In genomic region chr13:110048767-110049434, GRCm38 (mm10) we compare ENCODE assay signal across 21 mouse cellular contexts.
DNase-seq lines count a peak whose midpoint lies in the region; TF ChIP-seq lines count a peak whose summit lies in the region.
"Had no signal": no experiment of that assay in that cellular context is flagged by ENCODE, and none has a peak within 500 bp of the region (broad histone marks: within the 10 kb centered on the region; RNA-seq: fewer than 3 reads in every experiment).

No protein-coding gene starts in this region.

- no peaks in the 10 kb centered on the region for H3K79me2 ChIP-seq in MEL (ENCODE audit: control insufficient read depth, insufficient read depth, low read length, poor library complexity)

- peak; percentile 3 for DNase-seq in thymus, adult 2 months
- DNase-seq in thymus, adult 18-20 months: no peak
- peak; percentile 44 for DNase-seq in MEL (ENCODE audit: low read depth, low spot score)
- DNase-seq in naive thymus-derived CD4-positive, alpha-beta T cell, adult 2 months (ENCODE audit: low read depth): peak; percentile 32
- DNase-seq in adrenal gland, adult 18-20 months (ENCODE audit: low spot score in 2 of 2): no peak
- DNase-seq in adrenal gland, adult 2 months: no peak
- no peak for DNase-seq in kidney, postnatal 10 days
- DNase-seq: adrenal gland, postnatal 10 days; cerebellum, adult 11-12 months; cerebellum, postnatal 36 days; kidney, adult 11 months; kidney, postnatal 25 days; liver, embryonic 13.5 days; midbrain, embryonic 14.5 days; spleen, adult 18-20 months had no signal

- peaks cover 12% of the 10 kb centered on the region for H3K4me1 ChIP-seq in thymus, adult 2 months (replicated peaks; ENCODE audit: control insufficient read depth, insufficient read depth, low read length)
- H3K4me1 ChIP-seq in MEL (ENCODE audit: control insufficient read depth in 1 of 2, insufficient read depth in 2 of 2, low read length in 2 of 2): peaks cover 0 to 5% of the 10 kb centered on the region in 2 experiments; a peak in 3 of 4 replicates
- H3K4me1 ChIP-seq: forebrain, embryonic 15.5 days; liver, embryonic 13.5 days had no signal

- no peak overlapping the region for H3K4me3 ChIP-seq in thymus, adult 2 months (ENCODE audit: control insufficient read depth, insufficient read depth, low read length)
- no peak overlapping the region for H3K4me3 ChIP-seq in MEL (ENCODE audit: control insufficient read depth in 1 of 2, insufficient read depth in 1 of 2, low read depth in 2 of 2, low read length in 2 of 2)
- H3K4me3 ChIP-seq: erythroblast, embryonic 14.5 days; forebrain, embryonic 15.5 days; heart, embryonic 15.5 days; liver, embryonic 13.5 days; lung, embryonic 15.5 days; myocyte had no signal

- TF ChIP-seq CTCF in thymus, adult 2 months (IDR thresholded peaks at IDR 0.05; ENCODE audit: borderline replicate concordance, control insufficient read depth, extremely low read depth, insufficient read depth, low read length, poor library complexity): no peak
- TF ChIP-seq CTCF in MEL (IDR thresholded peaks at IDR 0.05 in 2 of 3, conservative IDR thresholded peaks at IDR 0.05 in 1 of 3; ENCODE audit: control insufficient read depth in 1 of 3, insufficient read depth in 1 of 3, low read depth in 2 of 3, low read length in 3 of 3, poor library complexity in 1 of 3, severe bottlenecking in 1 of 3): no peak

- H3K9ac ChIP-seq in MEL (ENCODE audit: control insufficient read depth, low read depth, low read length, poor library complexity, severe bottlenecking): no peak overlapping the region
- H3K9ac ChIP-seq: forebrain, embryonic 15.5 days; heart, embryonic 15.5 days; hindbrain, embryonic 14.5 days; liver, embryonic 13.5 days; lung, embryonic 15.5 days had no signal

- TF ChIP-seq EP300 in MEL (IDR thresholded peaks at IDR 0.05; ENCODE audit: low read depth in 1 of 2, low read length in 2 of 2): peak; percentile 58 to 60; a peak in 3 of 4 replicates

- 2% methylated on average over 5 of the region's 5 CpGs for WGBS in thymus, adult 2 months

- no peaks in the 10 kb centered on the region for H3K9me3 ChIP-seq in MEL (replicated peaks; ENCODE audit: insufficient read depth, low read length)
- H3K9me3 ChIP-seq: forebrain, embryonic 15.5 days; heart, embryonic 15.5 days; liver, embryonic 13.5 days; lung, embryonic 15.5 days had no signal

- H3K36me3 ChIP-seq in thymus, adult 2 months (ENCODE audit: control insufficient read depth, insufficient read depth, low read length): no peaks in the 10 kb centered on the region
- H3K36me3 ChIP-seq in MEL (ENCODE audit: control insufficient read depth in 1 of 2, insufficient read depth in 2 of 2, low read length in 2 of 2): peaks cover 0 to 2% of the 10 kb centered on the region in 2 experiments; a peak in 1 of 4 replicates
- H3K36me3 ChIP-seq: forebrain, embryonic 15.5 days; heart, embryonic 15.5 days; liver, embryonic 13.5 days; lung, embryonic 15.5 days had no signal

- no peak for TF ChIP-seq POLR2A in thymus, adult 2 months (IDR thresholded peaks at IDR 0.05; ENCODE audit: control insufficient read depth, extremely low read depth, insufficient read depth, low read length, poor library complexity)
- no peak for TF ChIP-seq POLR2A in MEL (IDR thresholded peaks at IDR 0.05; ENCODE audit: control insufficient read depth in 1 of 2, insufficient read depth in 1 of 2, low read depth in 1 of 2, low read length in 2 of 2, poor library complexity in 1 of 2)

- no peak for TF ChIP-seq RAD21 in MEL (IDR thresholded peaks at IDR 0.05; ENCODE audit: low read depth, low read length)

- H3K27ac ChIP-seq in thymus, adult 2 months (ENCODE audit: control insufficient read depth, insufficient read depth, low read length): no peak overlapping the region
- H3K27ac ChIP-seq in MEL (ENCODE audit: control insufficient read depth, low read depth, low read length): no peak overlapping the region
- H3K27ac ChIP-seq: forebrain, embryonic 15.5 days; heart, embryonic 15.5 days; hindbrain, embryonic 14.5 days; liver, embryonic 13.5 days; lung, embryonic 15.5 days had no signal

- H3K27me3 ChIP-seq in thymus, adult 2 months (ENCODE audit: control insufficient read depth, insufficient read depth, low read length): no peaks in the 10 kb centered on the region
- H3K27me3 ChIP-seq in MEL (ENCODE audit: control insufficient read depth in 1 of 2, insufficient read depth in 2 of 2, low read length in 2 of 2): peaks cover 0 to 3% of the 10 kb centered on the region in 2 experiments; a peak in 3 of 4 replicates
- H3K27me3 ChIP-seq: forebrain, embryonic 15.5 days; heart, embryonic 15.5 days; liver, embryonic 13.5 days; lung, embryonic 15.5 days had no signal

TF ChIP-seq in MEL, 35 proteins besides CTCF, POLR2A, EP300 and RAD21:
- no peak for TF ChIP-seq USF1 (IDR thresholded peaks at IDR 0.05; ENCODE audit: low read depth, low read length)
- no peak for TF ChIP-seq MAZ (IDR thresholded peaks at IDR 0.05; ENCODE audit: low read depth, low read length)
- TF ChIP-seq TCF12 (IDR thresholded peaks at IDR 0.05; ENCODE audit: low read depth, low read length): peak; percentile 11; the same call in 1 of the 2 replicates
- no peak for TF ChIP-seq MYC (IDR thresholded peaks at IDR 0.05; ENCODE audit: low read depth, low read length)
- no peak for TF ChIP-seq MAFK (IDR thresholded peaks at IDR 0.05; ENCODE audit: borderline replicate concordance, low read depth, low read length)
- TF ChIP-seq ZNF384 (IDR thresholded peaks at IDR 0.05; ENCODE audit: low read depth, low read length): peak; percentile 76
- no peak for TF ChIP-seq NRF1 (IDR thresholded peaks at IDR 0.05; ENCODE audit: insufficient read depth, low read depth, low read length, poor library complexity, severe bottlenecking)
- peak; percentile 42; the same call in 1 of the 2 replicates for TF ChIP-seq ETS1 (IDR thresholded peaks at IDR 0.05; ENCODE audit: low read depth, low read length)
- TF ChIP-seq SIN3A (IDR thresholded peaks at IDR 0.05; ENCODE audit: low read length): 0 out of 2 replicates have a peak, but pooled peaks have one; percentile 13
- TF ChIP-seq MEF2A (IDR thresholded peaks at IDR 0.05; ENCODE audit: extremely low read depth, insufficient replicate concordance, low read depth, low read length, poor library complexity, severe bottlenecking): 0 out of 2 replicates have a peak, but pooled peaks have one; percentile 44

Comparison
In these comparisons a context has a peak if more than half of its experiments do, and no peak if none do; other contexts are left out.
1. DNase-seq: peak in thymus, adult 2 months (single experiment), MEL (single experiment) and naive thymus-derived CD4-positive, alpha-beta T cell, adult 2 months (single experiment); none in thymus, adult 18-20 months (0 of 2), adrenal gland, adult 18-20 months (0 of 2), adrenal gland, adult 2 months (single experiment) and kidney, postnatal 10 days (single experiment).